Mouse (Mus musculus): ENCODE results near the gene Rnase10. TPM values are rescaled to one million over a fixed set of nuclear protein-coding genes. Genes with fewer than 3 reads are reported as not detected.
"Not testable (repeated sequence)": the region's sequence is repeated elsewhere in the genome, so short reads cannot be mapped to it uniquely, and the experiment has no call there.

The Rnase10 gene
- polyA plus RNA-seq, 1 experiment from 2014 or later: 0.42 TPM

GRCm38 (mm10) chr14:51014724-51015123 is 7.2 kb downstream of the Rnase10 start:
- not testable (repeated sequence) for H3K4me2 ChIP-seq; ATAC-seq (replicated peaks; ENCODE audit: insufficient number of reproducible peaks, insufficient read depth, low FRiP score, low read depth); H3K36me3 ChIP-seq; H3K4me3 ChIP-seq; H3K27ac ChIP-seq; H3K9ac ChIP-seq; H3K4me1 ChIP-seq (replicated peaks); H3K9me3 ChIP-seq (replicated peaks); H3K27me3 ChIP-seq
- 87% methylated on average over 3 of the region's 3 CpGs for WGBS

GRCm38 (mm10) chr14:51015780-51016179 is 8.2 kb downstream of the Rnase10 start:
- Histone ChIP-seq H3K9ac (no peak overlapping the region), H3K27ac (no peak overlapping the region), H3K4me1 (replicated peaks) (peaks cover 5% of the 10 kb centered on the region), H3K9me3 (replicated peaks) (no peaks in the 10 kb centered on the region), H3K4me2 (no peak overlapping the region), H3K4me3 (no peak overlapping the region), H3K27me3 (no peaks in the 10 kb centered on the region), H3K36me3 (no peaks in the 10 kb centered on the region)
- ATAC-seq (replicated peaks; ENCODE audit: insufficient number of reproducible peaks, insufficient read depth, low FRiP score, low read depth): no peak

GRCm38 (mm10) chr14:51017256-51017655 is 9.7 kb downstream of the Rnase10 start:
- H3K4me2 ChIP-seq: no peak overlapping the region
- H3K27ac ChIP-seq: peak overlapping the region; percentile 15; the same call in 1 of the 2 replicates
- no peaks in the 10 kb centered on the region for H3K9me3 ChIP-seq (replicated peaks)
- H3K4me1 ChIP-seq (replicated peaks): peaks cover 5% of the 10 kb centered on the region
- peak; percentile 60; the same call in 1 of the 2 replicates for ATAC-seq (replicated peaks; ENCODE audit: insufficient number of reproducible peaks, insufficient read depth, low FRiP score, low read depth)
- no peak overlapping the region for H3K9ac ChIP-seq
- 45% methylated on average over 3 of the region's 3 CpGs for WGBS
- H3K27me3 ChIP-seq: no peaks in the 10 kb centered on the region
- no peak overlapping the region for H3K4me3 ChIP-seq
- H3K36me3 ChIP-seq: no peaks in the 10 kb centered on the region

- H3K9me3 ChIP-seq (replicated peaks): no peaks in the 10 kb centered on the region
- ATAC-seq (replicated peaks; ENCODE audit: insufficient number of reproducible peaks, insufficient read depth, low FRiP score, low read depth): no peak
- H3K27ac ChIP-seq: no peak overlapping the region
- 79% methylated on average over 4 of the region's 4 CpGs for WGBS
- no peak overlapping the region for H3K4me3 ChIP-seq
- H3K36me3 ChIP-seq: no peaks in the 10 kb centered on the region
- no peak overlapping the region for H3K4me2 ChIP-seq
- H3K27me3 ChIP-seq: no peaks in the 10 kb centered on the region
- H3K4me1 ChIP-seq (replicated peaks): no peaks in the 10 kb centered on the region
- H3K9ac ChIP-seq: no peak overlapping the region
Observed at GRCm38 (mm10) chr14:51023457-51023856, 15.9 kb downstream of the Rnase10 start.

GRCm38 (mm10) chr14:51024820-51025219 is 17.3 kb downstream of the Rnase10 start:
- WGBS: 70% methylated on average over 1 of the region's 1 CpGs

GRCm38 (mm10) chr14:51026391-51027133 is 19.0 kb downstream of the Rnase10 start:
- H3K4me3 ChIP-seq: no peak overlapping the region
- no peaks in the 10 kb centered on the region for H3K27me3 ChIP-seq
- 37% methylated on average over 5 of the region's 5 CpGs for WGBS
- no peaks in the 10 kb centered on the region for H3K9me3 ChIP-seq (replicated peaks)
- H3K9ac ChIP-seq: no peak overlapping the region
- H3K27ac ChIP-seq: no peak overlapping the region
- H3K4me2 ChIP-seq: no peak overlapping the region
- H3K4me1 ChIP-seq (replicated peaks): no peaks in the 10 kb centered on the region
- no peaks in the 10 kb centered on the region for H3K36me3 ChIP-seq
- 0 out of 2 replicates have a peak, but pooled peaks have one; percentile 27 for ATAC-seq (replicated peaks; ENCODE audit: insufficient number of reproducible peaks, insufficient read depth, low FRiP score, low read depth)

More at GRCm38 (mm10) chr14:51024820-51025219, 17.3 kb downstream of the Rnase10 start:
- Histone ChIP-seq H3K4me3 (no peak overlapping the region), H3K9me3 (replicated peaks) (no peaks in the 10 kb centered on the region), H3K36me3 (no peaks in the 10 kb centered on the region), H3K27ac (no peak overlapping the region), H3K27me3 (no peaks in the 10 kb centered on the region), H3K9ac (no peak overlapping the region), H3K4me1 (replicated peaks) (no peaks in the 10 kb centered on the region), H3K4me2 (no peak overlapping the region)
- ATAC-seq (replicated peaks; ENCODE audit: insufficient number of reproducible peaks, insufficient read depth, low FRiP score, low read depth): no peak

GRCm38 (mm10) chr14:51027387-51028155 is 20.0 kb downstream of the Rnase10 start:
- Histone ChIP-seq H3K4me3 (no peak overlapping the region), H3K27ac (no peak overlapping the region), H3K27me3 (no peaks in the 10 kb centered on the region), H3K9ac (no peak overlapping the region), H3K9me3 (replicated peaks) (no peaks in the 10 kb centered on the region), H3K4me2 (no peak overlapping the region), H3K36me3 (no peaks in the 10 kb centered on the region), H3K4me1 (replicated peaks) (no peaks in the 10 kb centered on the region)
- ATAC-seq (replicated peaks; ENCODE audit: insufficient number of reproducible peaks, insufficient read depth, low FRiP score, low read depth): no peak
- 56% methylated on average over 3 of the region's 3 CpGs for WGBS

- Histone ChIP-seq H3K9me3 (replicated peaks) (no peaks in the 10 kb centered on the region), H3K27me3 (no peaks in the 10 kb centered on the region), H3K4me2 (no peak overlapping the region), H3K27ac (no peak overlapping the region), H3K4me3 (no peak overlapping the region), H3K9ac (no peak overlapping the region), H3K4me1 (replicated peaks) (0 out of 2 replicates have a peak, but pooled peaks cover 3% of the 10 kb centered on the region), H3K36me3 (no peaks in the 10 kb centered on the region)
- WGBS: 58% methylated on average over 1 of the region's 1 CpGs
- ATAC-seq (replicated peaks; ENCODE audit: insufficient number of reproducible peaks, insufficient read depth, low FRiP score, low read depth): no peak
Observed at GRCm38 (mm10) chr14:51035206-51035605, 27.7 kb downstream of the Rnase10 start.

- no peak overlapping the region for H3K4me3 ChIP-seq
- H3K27ac ChIP-seq: no peak overlapping the region
- WGBS: 72% methylated on average over 4 of the region's 4 CpGs
- H3K4me1 ChIP-seq (replicated peaks): 0 out of 2 replicates have a peak, but pooled peaks cover 6% of the 10 kb centered on the region
- no peaks in the 10 kb centered on the region for H3K9me3 ChIP-seq (replicated peaks)
- no peaks in the 10 kb centered on the region for H3K36me3 ChIP-seq
- H3K4me2 ChIP-seq: no peak overlapping the region
- ATAC-seq (replicated peaks; ENCODE audit: insufficient number of reproducible peaks, insufficient read depth, low FRiP score, low read depth): no peak
- H3K27me3 ChIP-seq: no peaks in the 10 kb centered on the region
- H3K9ac ChIP-seq: no peak overlapping the region
Observed at GRCm38 (mm10) chr14:51036214-51036613, 28.7 kb downstream of the Rnase10 start.

GRCm38 (mm10) chr14:51041769-51042168 is 34.2 kb downstream of the Rnase10 start, which contains the start of gene Rnase9:
Rnase9 (minus strand) TSS chr14:51041869.
- Histone ChIP-seq H3K27ac (no peak within 1 kb of the TSS), H3K36me3 (no peaks in the 10 kb centered on the region), H3K9me3 (replicated peaks) (no peaks in the 10 kb centered on the region), H3K9ac (no peak within 1 kb of the TSS), H3K27me3 (no peaks in the 10 kb centered on the region), H3K4me2 (no peak within 1 kb of the TSS), H3K4me1 (replicated peaks) (0 out of 2 replicates have a peak, but pooled peaks cover 6% of the 10 kb centered on the region), H3K4me3 (no peak within 1 kb of the TSS)
- WGBS: 76% methylated on average over 6 of the region's 6 CpGs
- no peak for ATAC-seq (replicated peaks; ENCODE audit: insufficient number of reproducible peaks, insufficient read depth, low FRiP score, low read depth)

GRCm38 (mm10) chr14:51047846-51048245 is 40.3 kb downstream of the Rnase10 start:
- Histone ChIP-seq H3K4me3 (no peak overlapping the region), H3K4me2 (no peak overlapping the region), H3K36me3 (no peaks in the 10 kb centered on the region), H3K9me3 (replicated peaks) (no peaks in the 10 kb centered on the region), H3K27me3 (no peaks in the 10 kb centered on the region), H3K4me1 (replicated peaks) (peaks cover 3% of the 10 kb centered on the region), H3K9ac (no peak overlapping the region), H3K27ac (no peak overlapping the region)
- no peak for ATAC-seq (replicated peaks; ENCODE audit: insufficient number of reproducible peaks, insufficient read depth, low FRiP score, low read depth)
- WGBS: 28% methylated on average over 5 of the region's 5 CpGs
